Mouse (Mus musculus) liver (tissue): ENCODE results near the gene Gm42957.
"Not testable (repeated sequence)": the region's sequence is repeated elsewhere in the genome, so short reads cannot be mapped to it uniquely, and the experiment has no call there.

ENCODE experiments used
- DNase-seq: peaks from one replicate; pipeline ENCODE4 v3.0.0-alpha.2; 2020; ENCODE audit warnings: mixed read lengths

Gene Gm42957

DNA sequence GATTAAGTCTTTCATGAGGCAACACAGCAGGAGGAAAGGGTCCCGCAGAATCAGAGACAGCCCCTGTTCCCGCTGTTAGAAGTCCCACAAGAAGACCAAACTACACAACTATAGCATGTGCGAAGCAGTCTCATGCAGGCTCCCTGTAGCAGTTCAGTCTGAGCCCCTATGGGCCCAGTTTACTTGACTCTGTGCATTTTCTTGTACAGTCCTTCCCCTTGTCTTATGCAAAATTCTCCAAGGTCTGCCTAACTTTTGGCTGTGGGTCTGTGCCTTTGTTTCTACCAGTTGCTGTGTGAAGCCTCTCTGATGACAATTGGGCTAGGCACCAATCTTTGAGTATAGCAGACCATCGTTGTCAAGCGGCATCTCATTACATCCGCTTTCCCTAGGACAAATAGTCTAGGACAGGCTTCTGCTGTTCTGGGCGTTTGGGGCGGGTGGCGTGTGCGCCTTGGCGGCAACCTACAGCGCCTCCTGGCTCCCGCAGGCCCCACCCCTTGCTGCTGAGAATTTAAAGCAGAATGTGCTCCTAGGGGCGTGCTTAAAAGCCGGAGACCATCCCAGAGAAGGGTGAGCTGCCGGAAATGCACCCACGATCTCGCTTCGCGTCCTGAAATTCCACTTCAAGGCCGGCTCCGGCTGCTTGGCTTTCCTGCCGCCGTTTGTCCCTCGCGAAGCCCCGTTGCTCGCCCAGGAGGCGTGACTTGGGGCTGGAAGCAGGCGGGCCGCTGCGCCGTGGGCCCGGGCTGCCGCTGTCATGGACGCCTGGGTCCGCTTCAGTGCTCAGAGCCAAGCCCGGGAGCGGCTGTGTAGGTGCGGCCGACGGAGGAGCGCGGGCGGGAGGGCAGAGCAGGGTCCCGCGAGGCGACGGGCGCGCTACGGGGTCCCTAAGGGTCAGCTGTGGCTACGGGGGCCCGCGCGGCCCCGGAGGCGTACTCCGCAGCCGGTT lies at the start of gene Gm42957, which contains the start of gene Pex11b:
Gm42957 (plus strand) TSS at position 547 of the 952 bp plus-strand sequence.
Pex11b (plus strand) TSS at position 449 of the 952 bp plus-strand sequence.
- DNase-seq = peak; percentile 85

DNA sequence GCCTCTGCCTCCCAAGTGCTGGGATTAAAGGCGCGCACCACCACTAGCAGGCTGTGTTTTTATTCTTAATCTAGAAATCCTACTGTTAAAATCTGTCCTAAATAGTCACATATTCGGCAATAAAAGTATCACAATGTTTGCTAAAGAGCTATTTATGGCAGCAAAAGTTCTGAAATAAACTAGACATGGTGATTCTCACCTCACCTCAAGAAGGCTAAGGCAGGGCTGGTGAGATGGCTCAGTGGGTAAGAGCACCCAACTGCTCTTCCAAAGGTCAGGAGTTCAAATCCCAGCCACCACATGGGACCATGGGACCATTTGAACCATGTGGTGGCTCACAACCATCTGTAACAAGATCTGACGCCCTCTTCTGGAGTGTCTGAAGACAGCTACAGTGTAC lies 44.6 kb upstream of the Gm42957 start:
- DNase-seq = no peak

DNA sequence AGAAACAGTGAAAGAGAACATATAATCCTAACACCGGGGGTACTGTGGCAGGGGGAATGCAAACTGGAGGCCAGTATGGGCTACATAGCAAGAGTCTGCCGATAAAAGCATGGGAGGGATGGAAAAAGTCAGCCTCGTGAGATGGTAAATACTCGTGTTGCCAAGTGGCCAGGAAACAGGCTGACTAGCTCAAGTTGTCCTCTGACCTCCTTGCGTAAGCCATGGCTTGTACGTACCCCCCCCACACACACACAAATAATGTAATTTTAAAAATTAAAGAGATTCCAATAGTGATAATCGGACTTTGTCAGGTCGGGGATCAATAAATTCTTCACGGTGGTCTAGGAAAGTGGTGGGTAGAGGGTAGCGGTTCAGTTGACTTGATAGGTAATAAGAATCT lies 41.9 kb upstream of the Gm42957 start:
- peak; percentile 26 for DNase-seq

- DNase-seq = peak; percentile 94
These were observed 41.3 kb upstream of the Gm42957 start, which contains the start of gene Polr3gl for GRCm38 (mm10) chr3:96593790-96594560. Gene Polr3gl, minus strand, starts transcription at chr3:96594181.

- DNase-seq = no peak
These were observed 40.4 kb upstream of the Gm42957 start for GRCm38 (mm10) chr3:96594851-96595250.

- DNase-seq = no peak
These were observed 39.6 kb upstream of the Gm42957 start for GRCm38 (mm10) chr3:96595661-96596060.

DNA sequence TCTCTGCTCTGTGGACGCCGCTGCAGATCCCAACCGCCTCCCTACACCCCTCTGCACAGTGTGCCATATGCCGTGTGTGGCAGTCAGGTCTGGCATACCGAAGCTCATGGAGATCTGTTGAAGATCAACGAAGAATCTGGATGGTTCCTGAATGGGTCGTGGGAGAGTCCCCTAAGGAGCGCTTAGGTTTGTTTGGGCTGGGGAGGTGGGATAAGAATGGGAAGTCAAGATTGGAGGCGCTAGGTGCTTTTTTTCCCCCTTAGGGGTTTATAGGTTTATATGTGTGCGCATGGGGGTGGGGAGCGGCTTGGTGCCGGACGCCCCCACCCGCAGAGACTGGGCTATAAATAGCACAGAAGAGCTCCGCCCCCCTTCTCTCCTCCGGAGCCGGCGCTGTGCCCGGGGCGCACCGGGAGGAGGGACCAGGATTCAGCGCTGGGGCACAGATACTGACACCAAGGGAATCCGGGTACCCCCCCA lies 39.0 kb upstream of the Gm42957 start, which contains the start of gene Ankrd34a:
Ankrd34a (plus strand) TSS at position 409 of the 480 bp plus-strand sequence.
- DNase-seq = peak; percentile 34

- no peak for DNase-seq
These were observed 38.4 kb upstream of the Gm42957 start for GRCm38 (mm10) chr3:96596855-96597254.

GRCm38 (mm10) chr3:96597435-96597891 lies 37.8 kb upstream of the Gm42957 start:
- no peak for DNase-seq

DNA sequence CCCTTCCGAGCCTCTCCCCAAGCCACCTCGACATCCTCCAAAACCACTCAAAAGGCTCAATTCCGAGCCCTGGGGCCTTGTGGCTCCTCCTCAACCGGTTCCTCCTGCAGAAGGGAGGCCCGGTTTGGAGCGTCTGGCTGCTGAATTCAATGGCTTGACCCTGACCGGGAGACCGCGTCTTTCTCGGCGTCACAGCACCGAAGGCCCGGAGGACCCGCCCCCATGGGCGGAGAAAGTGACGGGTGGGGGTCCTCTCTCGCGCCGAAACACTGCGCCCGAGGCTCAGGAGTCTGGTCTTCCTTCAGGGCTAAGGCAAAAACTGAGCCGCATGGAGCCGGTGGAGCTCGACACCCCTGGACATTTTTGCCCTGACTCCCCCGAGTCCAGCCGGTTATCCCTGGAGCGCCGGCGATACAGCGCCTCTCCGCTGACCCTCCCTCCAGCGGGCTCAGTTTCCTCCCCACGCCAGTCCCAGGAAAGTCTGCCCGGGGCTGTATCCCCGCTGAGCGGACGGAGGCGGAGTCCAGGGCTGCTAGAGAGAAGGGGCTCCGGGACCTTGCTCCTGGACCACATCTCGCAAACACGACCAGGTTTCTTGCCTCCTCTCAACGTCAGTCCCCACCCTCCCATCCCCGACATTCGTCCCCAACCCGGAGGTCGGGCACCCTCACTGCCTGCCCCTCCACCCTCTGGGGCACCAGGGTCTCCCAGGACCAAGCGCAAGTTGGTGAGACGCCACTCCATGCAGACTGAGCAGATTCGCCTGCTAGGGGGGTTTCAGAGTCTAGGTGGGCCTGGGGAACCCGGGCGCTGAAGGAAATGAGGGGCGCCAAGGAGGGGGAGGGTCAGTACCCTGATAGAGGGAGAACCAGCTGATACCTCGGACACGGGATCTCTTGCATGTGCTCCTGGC lies 36.9 kb upstream of the Gm42957 start:
- DNase-seq = peak; percentile 53

DNA sequence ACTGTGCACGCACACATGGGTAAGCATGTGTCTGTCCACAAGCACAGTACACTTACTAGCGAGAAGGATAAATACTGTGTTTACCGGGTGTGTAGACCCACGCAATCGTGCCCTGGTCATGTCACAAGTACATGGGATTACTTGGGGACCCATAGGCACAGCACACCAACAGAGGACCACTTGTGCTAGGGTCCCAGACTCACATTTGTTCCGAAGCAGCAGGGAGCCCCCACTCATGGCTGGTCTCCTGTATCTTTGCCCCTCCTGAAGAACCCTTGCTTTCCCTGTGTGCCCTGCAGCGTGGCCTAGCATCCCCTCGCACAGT lies 36.2 kb upstream of the Gm42957 start:
- no peak for DNase-seq

DNA sequence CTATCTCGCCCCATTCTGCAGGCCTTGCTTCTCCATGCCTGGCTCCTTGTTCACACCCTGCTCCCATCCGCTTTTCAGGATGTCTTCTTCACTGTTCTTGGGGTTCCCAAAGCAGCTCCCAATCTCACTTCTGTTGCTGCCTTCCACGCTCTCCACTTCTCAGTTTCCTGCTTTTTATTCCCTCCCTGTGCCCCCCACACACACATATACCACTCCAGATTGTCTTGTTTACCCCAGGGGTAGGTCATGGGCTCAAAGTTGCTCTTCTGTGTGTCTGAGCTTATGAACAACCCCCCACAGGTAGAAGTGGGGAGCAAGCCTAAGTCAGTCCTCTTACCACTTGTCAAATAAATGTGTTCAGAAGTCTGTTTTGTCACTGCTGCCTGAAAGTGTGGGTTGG lies 35.9 kb upstream of the Gm42957 start:
- DNase-seq = no peak

DNA sequence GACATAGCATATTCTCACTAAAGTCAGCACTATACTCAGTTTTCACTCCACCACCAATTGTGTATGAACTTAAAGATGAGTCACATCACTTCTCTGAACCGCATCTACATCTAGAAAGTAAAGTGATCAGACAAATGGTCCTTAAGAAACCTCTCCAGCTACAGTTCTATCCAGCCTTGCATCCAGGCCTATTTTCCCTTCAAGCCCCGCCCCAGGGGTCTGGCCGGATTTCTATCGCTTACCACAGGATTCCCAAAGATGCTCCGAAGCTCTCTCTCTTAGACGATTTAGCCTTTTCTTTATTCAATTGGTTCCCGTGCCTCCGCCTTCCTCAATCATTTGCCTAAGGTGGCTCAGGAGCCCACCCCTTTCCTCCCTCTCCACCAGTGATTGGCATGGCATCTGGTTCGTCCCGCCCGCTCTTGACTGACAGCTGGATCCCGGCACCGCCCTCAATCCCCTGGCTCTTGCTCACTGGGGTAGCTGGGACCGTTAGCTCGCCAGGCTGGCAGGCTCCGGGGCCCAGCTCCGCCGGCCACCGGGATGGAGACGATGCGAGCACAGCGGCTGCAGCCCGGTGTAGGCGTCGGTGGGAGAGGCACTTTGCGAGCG lies 34.5 kb upstream of the Gm42957 start, which contains the start of gene Lix1l:
Lix1l (plus strand) TSS at position 511 of the 612 bp plus-strand sequence.
- peak; percentile 88 for DNase-seq

- DNase-seq = peak; percentile 50
These were observed 34.0 kb upstream of the Gm42957 start for GRCm38 (mm10) chr3:96601251-96601787.

DNA sequence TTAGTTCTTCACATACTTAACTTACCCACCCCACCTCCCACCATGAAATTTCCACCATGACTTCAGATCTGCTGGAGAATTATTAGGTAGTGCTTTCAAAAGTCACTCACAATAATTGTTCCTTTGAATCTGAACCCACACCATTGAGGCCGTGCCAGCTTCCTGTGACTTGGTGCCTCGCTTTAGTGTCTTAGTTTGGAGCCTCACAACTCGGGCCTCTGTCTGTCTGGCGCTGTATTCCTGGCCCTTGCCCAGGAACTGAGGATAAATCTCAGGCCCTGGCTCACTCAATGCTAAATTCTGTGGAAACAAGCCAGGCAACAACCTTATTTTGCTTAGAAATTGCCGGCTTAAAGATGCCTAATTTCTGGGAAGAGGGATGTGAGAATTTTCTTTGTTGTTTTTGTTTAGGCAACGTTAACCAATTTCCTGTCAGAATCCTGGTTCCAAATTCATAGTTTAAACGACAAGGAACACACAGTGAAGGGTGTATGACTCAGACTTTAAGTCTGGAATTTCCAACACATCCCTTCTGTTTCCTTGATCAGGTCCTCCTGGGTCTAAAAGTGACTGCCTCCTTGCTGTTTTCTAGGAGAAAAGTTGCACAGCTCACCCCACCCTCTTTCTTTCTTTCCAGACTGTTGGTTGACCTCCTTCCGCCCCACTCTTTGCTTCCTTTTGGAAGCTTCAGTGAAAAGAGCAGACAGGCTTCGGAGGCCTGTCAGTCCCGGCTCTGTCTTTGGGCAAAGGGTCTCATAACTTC lies 33.2 kb upstream of the Gm42957 start:
- no peak for DNase-seq

DNA sequence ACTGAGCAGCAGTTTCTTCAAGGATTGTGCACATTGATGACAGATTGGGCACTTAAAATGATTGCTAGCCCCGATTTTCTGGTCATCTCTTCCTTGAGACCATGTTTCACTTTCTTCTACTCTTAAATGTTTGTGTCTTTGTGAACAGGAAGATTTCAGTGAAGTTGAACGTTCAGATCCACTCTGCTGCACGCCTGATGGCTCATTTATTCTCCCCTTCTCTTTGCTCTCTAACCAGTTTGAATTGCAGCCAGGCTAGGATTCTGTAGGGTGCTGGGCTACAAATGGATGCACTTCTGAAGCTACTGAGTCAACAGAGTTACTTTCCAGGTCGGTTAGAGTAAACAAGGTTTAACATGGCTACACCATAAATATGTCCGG lies 32.6 kb upstream of the Gm42957 start:
- no peak for DNase-seq

DNA sequence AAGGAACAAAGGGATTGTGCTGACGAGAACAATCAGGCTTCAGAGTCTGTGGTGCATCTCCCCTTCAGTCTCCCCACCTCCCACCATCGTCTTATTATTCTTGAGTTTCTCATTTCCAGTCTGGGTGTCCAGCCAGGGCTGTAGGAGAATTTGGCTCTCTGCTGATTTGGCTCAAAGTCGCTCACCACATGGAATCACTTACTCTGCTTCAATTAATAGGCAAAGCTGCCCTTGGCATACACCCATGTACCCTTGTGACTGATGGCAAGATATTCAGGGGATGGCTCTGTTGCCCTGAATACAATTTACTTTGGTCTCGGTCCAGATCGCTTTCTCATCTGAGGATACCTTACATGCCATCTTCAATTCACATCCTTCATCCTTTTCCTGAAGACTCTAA lies 32.0 kb upstream of the Gm42957 start:
- DNase-seq = no peak

DNA sequence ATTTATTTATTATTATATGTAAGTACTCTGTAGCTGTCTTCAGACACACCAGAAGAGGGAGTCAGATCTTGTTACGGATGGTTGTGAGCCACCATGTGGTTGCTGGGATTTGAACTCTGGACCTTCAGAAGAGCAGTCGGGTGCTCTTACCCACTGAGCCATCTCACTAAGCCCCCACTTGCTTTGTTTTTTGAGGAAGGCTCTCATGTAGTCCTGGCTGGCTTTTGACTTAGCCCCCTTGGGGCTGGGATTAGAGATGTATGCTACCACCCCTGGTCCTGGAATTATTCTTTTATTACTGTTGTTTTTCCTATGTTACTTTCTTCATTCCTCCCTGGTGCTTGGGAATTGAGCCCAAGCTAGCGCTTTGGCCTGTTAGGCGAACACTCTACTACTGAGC lies 29.3 kb upstream of the Gm42957 start:
- DNase-seq = not testable (repeated sequence)

DNA sequence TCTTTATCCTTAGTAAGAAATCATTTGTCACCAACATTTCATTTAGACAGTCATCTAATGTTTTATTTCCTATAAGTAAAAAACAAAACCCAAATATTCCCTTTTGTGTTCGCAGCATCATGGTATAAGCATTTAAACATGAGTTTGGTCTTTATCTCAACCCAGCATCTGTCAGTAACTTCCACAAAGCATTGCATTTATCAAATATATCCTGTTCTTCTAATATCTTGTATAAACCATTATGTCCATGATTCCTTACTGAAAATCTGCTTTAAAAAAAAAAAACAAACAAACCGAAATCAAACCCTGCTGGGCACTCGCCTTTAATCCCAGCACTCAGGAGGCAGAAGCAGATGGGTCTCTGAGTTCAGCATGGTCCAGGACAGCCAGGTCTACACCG lies 28.7 kb upstream of the Gm42957 start:
- no peak for DNase-seq

GRCm38 (mm10) chr3:96617941-96618340 lies 17.3 kb upstream of the Gm42957 start:
- DNase-seq = no peak

- no peak for DNase-seq
These were observed 12.1 kb upstream of the Gm42957 start for GRCm38 (mm10) chr3:96623201-96623600.
